Mouse (Mus musculus) E14TG2a.4 (cell line): ENCODE measurements around the gene Tecta.

Experiments
- CTCF ChIP-seq: conservative IDR thresholded peaks from 2 replicates; pipeline ENCODE4 v1.5.1; 2014; ENCODE audit warnings: low read length
- POU5F1 ChIP-seq: IDR thresholded peaks from 2 replicates; pipeline ENCODE4 v1.6.1; 2014; ENCODE audit warnings: low read length, borderline replicate concordance

GRCm38 (mm10) chr9:42293596-42293995 is 106.1 kb downstream of the Tecta start:
- no peak for TF ChIP-seq CTCF
- no peak for TF ChIP-seq POU5F1
